Mouse (Mus musculus) spleen, embryonic (tissue): Measurements from ENCODE around the gene Gm49337.

ENCODE experiments used
- CTCF ChIA-PET: fragments of 350-600 bp; sonication (Branson Sonifier 250); formaldehyde crosslinking; loops from one replicate; lab custom pipeline; 2022; lab: Charles Lee

The Gm49337 gene

GRCm38 (mm10) chr4:116304551-116304950 lies 131.4 kb downstream of the Gm49337 start:
- CTCF ChIA-PET: no interaction called here

GRCm38 (mm10) chr4:116317575-116317974 lies 144.4 kb downstream of the Gm49337 start:
- CTCF ChIA-PET: no interaction called here

DNA sequence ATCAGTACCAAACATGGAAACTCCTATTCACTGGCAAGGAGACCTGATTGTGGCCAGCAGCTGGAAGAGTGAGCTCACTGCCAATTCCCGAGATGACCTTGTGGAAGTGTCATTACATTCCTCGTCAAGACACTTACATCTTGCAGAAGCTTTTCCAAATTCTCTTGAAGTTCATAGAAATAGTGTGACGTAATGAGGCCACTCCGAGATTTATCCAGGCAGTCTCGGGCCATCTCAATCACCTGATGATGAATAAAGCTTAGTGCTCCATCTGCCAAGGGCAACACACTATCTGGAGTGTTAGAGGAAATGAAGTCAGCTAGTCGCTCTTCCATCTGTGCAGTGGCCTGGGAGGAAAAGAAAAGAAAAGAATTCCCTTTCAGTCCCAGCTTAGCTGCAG lies 148.9 kb downstream of the Gm49337 start:
- CTCF ChIA-PET: no interaction called here

GRCm38 (mm10) chr4:116329256-116329655 lies 156.1 kb downstream of the Gm49337 start:
- CTCF ChIA-PET: no interaction called here

GRCm38 (mm10) chr4:116336294-116336693 lies 163.1 kb downstream of the Gm49337 start:
- CTCF ChIA-PET: no interaction called here

DNA sequence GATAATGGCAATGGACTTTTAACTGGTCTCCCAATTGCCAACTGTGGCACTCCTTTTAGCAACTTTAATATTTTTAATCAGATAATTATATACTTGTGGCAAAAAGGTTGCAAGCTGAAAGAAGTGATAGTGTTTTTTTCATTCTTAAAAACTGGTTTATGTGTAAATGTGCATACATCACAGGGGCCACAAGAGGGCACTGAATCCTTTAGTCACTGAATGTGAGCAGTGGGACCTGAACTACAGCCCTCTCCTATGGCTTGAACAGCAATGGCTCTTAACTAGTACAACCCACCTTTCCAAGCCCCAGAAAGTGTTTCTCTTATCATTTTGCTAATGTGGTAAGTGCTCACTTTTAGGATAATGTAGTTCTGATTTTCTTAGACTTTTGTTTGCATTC lies 168.9 kb downstream of the Gm49337 start:
- CTCF ChIA-PET: interaction anchor here (0.6 kb wide), 2 partner anchors 40 to 162 kb away, joined by 8 to 11 read pairs; no protein-coding TSS in a partner anchor
